Mouse (Mus musculus) heart, embryonic 13.5 days (tissue): ENCODE data around the gene Nyap1. TPM values are rescaled to one million over a fixed set of nuclear protein-coding genes. Genes with fewer than 3 reads are reported as not detected.
"Not testable (repeated sequence)": the region's sequence is repeated elsewhere in the genome, so short reads cannot be mapped to it uniquely, and the experiment has no call there.

Experiments used
- ATAC-seq: fragments of 200-750 bp; cut with Nextera tagmentation; 2 replicates; pipeline ENCODE4 v1.8.0; 2017; ENCODE audit warnings: moderate TSS enrichment; ENCODE audit not compliant: insufficient number of reproducible peaks, low FRiP score, low TSS enrichment; ENCODE audit errors: extremely low read depth
- H3K27ac ChIP-seq: fragments of 300-500 bp; sonication (generic); replicated peaks from 2 replicates; pipeline ENCODE4 v1.5.1; 2015; ENCODE audit warnings: moderate library complexity, mild to moderate bottlenecking, inconsistent platforms
- H3K27me3 ChIP-seq: fragments of 300-500 bp; sonication (generic); replicated peaks from 2 replicates; pipeline ENCODE4 v1.6.1; 2015; ENCODE audit warnings: mild to moderate bottlenecking, inconsistent platforms
- H3K36me3 ChIP-seq: fragments of 300-500 bp; sonication (generic); 2 replicates; pipeline ENCODE4 v1.6.1; 2015; ENCODE audit warnings: mild to moderate bottlenecking, inconsistent platforms
- H3K4me1 ChIP-seq: fragments of 300-500 bp; sonication (generic); 2 replicates; pipeline ENCODE4 v1.6.1; 2015; ENCODE audit warnings: inconsistent platforms
- H3K4me2 ChIP-seq: fragments of 300-500 bp; sonication (generic); 2 replicates; pipeline ENCODE4 v1.6.1; 2015; ENCODE audit warnings: inconsistent platforms, mild to moderate bottlenecking, moderate library complexity
- H3K4me3 ChIP-seq: fragments of 300-500 bp; sonication (generic); 2 replicates; pipeline ENCODE4 v1.5.1; 2015; ENCODE audit warnings: moderate library complexity, mild to moderate bottlenecking, inconsistent platforms
- H3K9ac ChIP-seq: fragments of 300-500 bp; sonication (generic); 2 replicates; pipeline ENCODE4 v1.6.1; 2015; ENCODE audit warnings: inconsistent platforms, mild to moderate bottlenecking, moderate library complexity
- H3K9me3 ChIP-seq: fragments of 300-500 bp; sonication (generic); 2 replicates; pipeline ENCODE4 v1.6.1; 2016; ENCODE audit warnings: inconsistent platforms
- WGBS: fragments of 180-500 bp; shearing (Covaris S2); methylation state at CpG from one replicate; pipeline ENCODE4 v1.1.7; 2015; ENCODE audit warnings: mixed read lengths; 5-methylcytosine and 5-hydroxymethylcytosine counted together
- polyA plus RNA-seq: library from polyadenylated mRNA; unstranded; fragments of >200 nt; fragmentation: Nextera tagmentation; extraction: Ambion mirVana; gene quantifications from 2 replicates; pipeline ENCODE4 v1.2.1, GENCODE M21; 2015

Nyap1 gene
- polyA plus RNA-seq, 1 experiment from 2014 or later: 1.5 TPM

- not testable (repeated sequence) for H3K27me3 ChIP-seq, ATAC-seq, H3K4me2 ChIP-seq, H3K9ac ChIP-seq, H3K9me3 ChIP-seq, H3K4me3 ChIP-seq
- peak overlapping the region; percentile 82; the same call in 1 of the 2 replicates for H3K27ac ChIP-seq
- WGBS: 88% methylated on average over 7 of the region's 8 CpGs
- peaks cover 54% of the 10 kb centered on the region for H3K36me3 ChIP-seq
- H3K4me1 ChIP-seq: peaks cover 67% of the 10 kb centered on the region
Measured at GRCm38 (mm10) chr5:137750212-137750611, 8.8 kb upstream of the Nyap1 start.

DNA sequence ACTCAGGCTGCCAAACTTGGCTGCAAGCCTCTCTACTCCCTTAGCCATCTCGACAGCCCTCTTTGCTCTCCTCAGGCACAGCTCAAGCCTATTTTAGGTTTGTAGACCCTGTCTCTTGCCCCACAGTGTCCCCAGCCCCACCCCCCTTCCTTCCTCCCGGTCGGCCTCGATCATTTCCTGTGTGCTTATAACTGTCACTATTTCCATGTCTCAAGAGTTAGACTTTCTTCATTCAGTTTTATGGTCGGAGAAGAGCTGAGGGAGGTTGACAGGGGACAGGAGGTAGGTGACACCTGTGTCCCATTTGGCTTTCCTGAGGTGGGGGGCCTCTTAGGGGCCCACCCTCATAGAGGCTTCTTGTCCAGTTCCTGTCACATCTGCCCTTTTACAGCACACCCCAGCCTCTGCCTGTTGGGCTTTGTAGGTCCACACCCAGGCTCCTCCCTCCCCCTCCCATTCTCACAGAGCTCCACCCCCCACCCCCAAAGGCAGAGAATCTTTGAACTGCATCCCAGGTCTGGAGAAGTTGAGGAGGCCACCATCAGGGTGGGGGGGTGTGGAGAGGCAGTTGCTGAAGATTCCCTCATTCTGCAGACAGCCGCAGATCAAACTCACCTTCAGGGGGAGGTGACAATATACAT is 7.9 kb upstream of the Nyap1 start:
- 49% methylated on average over 6 of the region's 6 CpGs for WGBS
- Histone ChIP-seq H3K9ac (peak overlapping the region; percentile 96), H3K4me1 (peaks cover 68% of the 10 kb centered on the region), H3K36me3 (peaks cover 49% of the 10 kb centered on the region), H3K27me3 (no peaks in the 10 kb centered on the region), H3K4me3 (peak overlapping the region; percentile 63), H3K9me3 (no peaks in the 10 kb centered on the region), H3K27ac (peak overlapping the region; percentile 99), H3K4me2 (peak overlapping the region; percentile 97)
- no peak for ATAC-seq

DNA sequence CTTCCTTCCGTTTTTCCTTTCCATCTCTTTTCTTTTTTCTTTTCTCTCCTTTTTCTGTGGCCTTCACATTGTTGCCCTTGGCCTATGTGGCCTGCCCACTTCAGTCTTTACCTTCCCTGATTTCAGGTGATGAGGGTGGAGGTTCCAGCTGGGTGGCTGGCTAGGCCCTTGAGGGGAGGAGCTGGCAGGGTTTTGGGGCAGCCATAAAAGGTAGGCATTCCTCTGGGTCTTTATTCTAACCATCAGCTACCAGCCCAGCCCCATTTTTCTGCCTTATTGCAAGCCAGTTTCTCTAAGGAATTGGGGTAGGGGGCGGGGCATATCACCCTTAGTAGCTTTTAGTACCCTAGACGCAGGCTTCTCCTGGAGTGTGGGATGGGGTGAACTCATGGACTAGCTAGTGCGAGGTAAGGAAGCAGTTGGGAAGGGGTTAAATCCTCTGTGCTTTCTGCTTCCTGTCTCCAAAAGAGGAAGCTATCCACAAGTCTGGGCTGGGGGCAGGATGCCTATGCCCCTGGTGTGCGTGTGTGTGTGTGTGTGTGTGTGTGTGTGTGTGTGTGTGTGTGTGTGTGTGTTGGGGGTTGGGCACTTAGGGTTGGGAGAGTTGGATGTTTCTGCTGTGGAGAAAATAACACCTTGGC is 6.8 kb upstream of the Nyap1 start:
- Histone ChIP-seq H3K4me3 (peak overlapping the region; percentile 63), H3K27ac (peak overlapping the region; percentile 99), H3K4me2 (peak overlapping the region; percentile 97), H3K27me3 (no peaks in the 10 kb centered on the region), H3K4me1 (peaks cover 61% of the 10 kb centered on the region), H3K9me3 (no peaks in the 10 kb centered on the region), H3K36me3 (peaks cover 38% of the 10 kb centered on the region), H3K9ac (peak overlapping the region; percentile 96)
- ATAC-seq: no peak
- 27% methylated on average over 5 of the region's 5 CpGs for WGBS

GRCm38 (mm10) chr5:137747326-137747961 is 6.0 kb upstream of the Nyap1 start:
- peak overlapping the region; percentile 97 for H3K4me2 ChIP-seq
- peak; percentile 53; the same call in 1 of the 2 replicates for ATAC-seq
- peaks cover 53% of the 10 kb centered on the region for H3K4me1 ChIP-seq
- no peaks in the 10 kb centered on the region for H3K27me3 ChIP-seq
- peak overlapping the region; percentile 63 for H3K4me3 ChIP-seq
- H3K27ac ChIP-seq: peak overlapping the region; percentile 99
- 1% methylated on average over 26 of the region's 26 CpGs for WGBS
- peak overlapping the region; percentile 96 for H3K9ac ChIP-seq
- H3K9me3 ChIP-seq: no peaks in the 10 kb centered on the region
- H3K36me3 ChIP-seq: peaks cover 30% of the 10 kb centered on the region

GRCm38 (mm10) chr5:137746851-137747325 is 5.5 kb upstream of the Nyap1 start:
- WGBS: under 1% methylated on average over 16 of the region's 16 CpGs
- no peak for ATAC-seq

DNA sequence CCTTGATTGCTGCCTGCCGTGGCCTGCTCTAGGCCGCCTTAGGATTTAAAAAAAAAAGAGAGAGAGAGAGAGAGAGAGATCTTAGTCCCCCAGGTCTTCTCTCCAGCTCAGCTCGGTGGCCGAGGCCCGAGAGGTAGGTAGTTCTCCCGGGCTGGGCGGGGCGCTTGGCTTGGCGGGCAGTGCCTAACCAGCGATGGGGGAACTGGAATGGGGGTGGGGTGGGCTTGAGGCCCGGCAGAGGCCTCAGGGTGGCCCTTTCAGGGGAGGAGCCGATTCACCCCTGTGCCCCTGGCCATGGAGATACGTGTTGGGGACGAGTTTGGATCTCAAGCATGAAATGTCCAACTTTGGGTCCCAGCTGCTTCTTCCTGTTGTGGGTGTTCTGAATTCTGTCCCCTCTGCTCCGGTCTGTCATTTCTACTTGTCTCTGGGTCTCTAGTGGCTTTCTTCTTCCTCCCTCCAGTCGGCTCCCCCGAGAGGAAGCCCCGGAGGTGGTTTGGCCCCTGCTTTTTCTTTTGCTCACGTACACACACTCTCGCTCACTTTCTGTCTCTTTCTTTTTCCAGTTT is 5.0 kb upstream of the Nyap1 start:
- Histone ChIP-seq H3K27me3 (no peaks in the 10 kb centered on the region), H3K9ac (peak overlapping the region; percentile 96), H3K4me2 (peak overlapping the region; percentile 97), H3K36me3 (peaks cover 19% of the 10 kb centered on the region), H3K4me3 (peak overlapping the region; percentile 63), H3K27ac (peak overlapping the region; percentile 99), H3K4me1 (peaks cover 51% of the 10 kb centered on the region), H3K9me3 (no peaks in the 10 kb centered on the region)
- ATAC-seq: peak; percentile 31
- WGBS: under 1% methylated on average over 20 of the region's 20 CpGs

More at GRCm38 (mm10) chr5:137746851-137747325, 5.5 kb upstream of the Nyap1 start:
- H3K4me2 ChIP-seq: peak overlapping the region; percentile 97
- peaks cover 24% of the 10 kb centered on the region for H3K36me3 ChIP-seq
- H3K9ac ChIP-seq: peak overlapping the region; percentile 96
- peaks cover 52% of the 10 kb centered on the region for H3K4me1 ChIP-seq
- no peaks in the 10 kb centered on the region for H3K9me3 ChIP-seq
- H3K4me3 ChIP-seq: peak overlapping the region; percentile 63
- H3K27ac ChIP-seq: peak overlapping the region; percentile 99
- H3K27me3 ChIP-seq: no peaks in the 10 kb centered on the region

- ATAC-seq: peak; percentile 80
- H3K27ac ChIP-seq: peak within 1 kb of the TSS; percentile 99
- H3K36me3 ChIP-seq: peaks cover 10% of the 10 kb centered on the region
- no peaks in the 10 kb centered on the region for H3K27me3 ChIP-seq
- peaks cover 43% of the 10 kb centered on the region for H3K4me1 ChIP-seq
- peak within 1 kb of the TSS; percentile 97 for H3K4me2 ChIP-seq
- no peaks in the 10 kb centered on the region for H3K9me3 ChIP-seq
- H3K4me3 ChIP-seq: peak within 1 kb of the TSS; percentile 63
- 5% methylated on average over 28 of the region's 28 CpGs for WGBS
- H3K9ac ChIP-seq: peak within 1 kb of the TSS; percentile 96
Measured at GRCm38 (mm10) chr5:137745214-137746171, 4.1 kb upstream of the Nyap1 start, which contains the start of gene Tsc22d4. TSS of gene Tsc22d4 (plus strand) at chr5:137745730.

GRCm38 (mm10) chr5:137744197-137744596 is 2.8 kb upstream of the Nyap1 start:
- peaks cover 48% of the 10 kb centered on the region for H3K4me1 ChIP-seq
- no peak for ATAC-seq
- H3K4me3 ChIP-seq: no peak overlapping the region
- no peak overlapping the region for H3K27ac ChIP-seq
- H3K9me3 ChIP-seq: no peaks in the 10 kb centered on the region
- WGBS: 91% methylated on average over 7 of the region's 7 CpGs
- no peaks in the 10 kb centered on the region for H3K27me3 ChIP-seq
- H3K9ac ChIP-seq: no peak overlapping the region
- no peak overlapping the region for H3K4me2 ChIP-seq
- peaks cover 3% of the 10 kb centered on the region for H3K36me3 ChIP-seq

DNA sequence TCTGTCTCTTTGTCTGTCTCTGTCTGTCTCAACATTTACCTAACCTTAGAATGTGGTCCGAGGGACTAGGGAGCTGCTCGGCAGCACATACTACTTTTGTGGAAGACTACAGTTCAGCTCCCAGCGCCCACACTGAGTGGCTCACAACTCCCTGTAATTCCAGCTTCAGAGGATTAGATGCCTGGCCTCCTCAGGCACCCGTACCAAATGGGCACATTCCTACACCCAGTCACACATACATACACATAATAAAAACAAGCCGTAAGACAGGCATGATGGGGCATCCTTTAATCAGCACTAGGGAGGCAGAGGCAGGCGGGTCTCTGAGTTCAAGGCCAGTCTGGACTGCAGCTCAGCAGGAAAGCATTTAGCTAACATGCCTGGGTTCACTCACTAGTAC is 1.4 kb upstream of the Nyap1 start:
- Histone ChIP-seq H3K4me2 (no peak overlapping the region), H3K36me3 (0 out of 2 replicates have a peak, but pooled peaks cover 2% of the 10 kb centered on the region), H3K27ac (no peak overlapping the region), H3K4me1 (peaks cover 43% of the 10 kb centered on the region), H3K27me3 (no peaks in the 10 kb centered on the region), H3K4me3 (no peak overlapping the region), H3K9ac (no peak overlapping the region), H3K9me3 (no peaks in the 10 kb centered on the region)
- ATAC-seq: no peak
- 92% methylated on average over 6 of the region's 6 CpGs for WGBS

DNA sequence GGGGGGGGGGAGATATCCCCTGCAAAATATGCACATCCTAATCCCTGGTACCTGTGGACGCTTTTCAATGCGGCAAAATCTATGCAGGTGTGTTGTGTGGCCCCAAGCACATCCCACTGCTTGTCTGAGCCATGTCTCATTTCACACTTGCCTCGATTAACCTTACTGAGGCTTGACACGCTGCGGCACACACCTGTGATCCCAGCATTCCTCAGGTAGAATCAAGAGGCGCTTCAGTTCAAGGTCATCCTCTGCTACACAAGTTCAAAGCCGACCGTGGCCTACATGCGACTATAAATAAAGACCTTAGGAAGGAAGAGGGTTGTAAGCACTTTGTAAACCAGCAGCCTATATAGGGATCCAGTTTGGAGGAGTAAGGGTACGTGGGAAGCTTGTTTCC is 641 bp upstream of the Nyap1 start:
- no peaks in the 10 kb centered on the region for H3K27me3 ChIP-seq
- peak overlapping the region; percentile 91 for H3K4me2 ChIP-seq
- H3K4me1 ChIP-seq: peaks cover 38% of the 10 kb centered on the region
- H3K27ac ChIP-seq: no peak overlapping the region
- peak overlapping the region; percentile 81; the same call in 1 of the 2 replicates for H3K9ac ChIP-seq
- peak overlapping the region; percentile 66 for H3K4me3 ChIP-seq
- no peaks in the 10 kb centered on the region for H3K9me3 ChIP-seq
- 53% methylated on average over 10 of the region's 10 CpGs for WGBS
- ATAC-seq: no peak
- 0 out of 2 replicates have a peak, but pooled peaks cover 5% of the 10 kb centered on the region for H3K36me3 ChIP-seq
